Mouse (Mus musculus) left cerebral cortex, adult 2 months (tissue): ENCODE data around the gene Zfp788. TPM values are rescaled to one million over a fixed set of nuclear protein-coding genes. Genes with fewer than 3 reads are reported as not detected.
"Not testable (repeated sequence)": the region's sequence is repeated elsewhere in the genome, so short reads cannot be mapped to it uniquely, and the experiment has no call there.

Source experiments
- DNase-seq, 2 experiments: peaks; one replicate each; pipeline ENCODE4 v3.0.0; 2021 to 2022; ENCODE audit warnings: low spot score in 2 of 2, mixed read lengths in 1 of 2; ENCODE audit errors: extremely low spot score in 1 of 2
- H3K27ac ChIP-seq: fragments of 200-600 bp; 2 replicates; pipeline ENCODE4 v1.8.1; 2022
- H3K4me3 ChIP-seq: fragments of 200-600 bp; 2 replicates; pipeline ENCODE4 v1.8.1; 2022
- CTCF ChIP-seq: fragments of 200-600 bp; IDR thresholded peaks from 2 replicates; pipeline ENCODE4 v1.8.1; 2022; ENCODE audit warnings: antibody characterized with exemption, mild to moderate bottlenecking, moderate library complexity
- intact Hi-C: fragments of 180-260 bp; cut with DNase I; formaldehyde crosslinking; loops from one replicate; pipeline ENCODE4 v1.15.1; 2025
- long read RNA-seq, 2 experiments: library from polyadenylated mRNA; stranded (forward); transcript quantifications; one replicate each; pipeline ENCODE4 v2.0.0; 2021; ENCODE audit warnings: borderline mapping rate in 2 of 2
- total RNA-seq, 2 experiments: library from RNA; stranded (reverse); gene quantifications; 2 replicates each; pipeline ENCODE4 v1.2.3; 2021

Gene Zfp788
- total RNA-seq, result 10 to 100 TPM; 35.1 to 35.6 TPM
- long read RNA-seq, experiment 1, transcript Zfp788-201 (4 exons, 3,058 nt), result major isoform, 5 of 17 reads
- long read RNA-seq, experiment 1, partial matches to known transcripts, result 0 of 17 reads
- long read RNA-seq, experiment 1, other reads (novel, unspliced or antisense), result 10 of 17 reads
- long read RNA-seq, experiment 2, partial matches to known transcripts, result 1 of 13 reads
- long read RNA-seq, experiment 2, other reads (novel, unspliced or antisense), result 9 of 13 reads

GRCm38 (mm10) chr7:41632409-41633220, at the start of gene Zfp788:
Gene Zfp788 (plus strand): TSS chr7:41633203.
- peak; percentile 93 to 95 for DNase-seq
- Histone ChIP-seq H3K27ac (peak within 1 kb of the TSS; percentile 99), H3K4me3 (peak within 1 kb of the TSS; percentile 97)
- peak; percentile 67 for TF ChIP-seq CTCF
- intact Hi-C loops, result loop anchor here (1.0 kb wide), 3 partner anchors 33 to 239 kb away; partner anchors contain the start of genes 2610021A01Rik, AI987944, AW146154 and Gm20449

GRCm38 (mm10) chr7:41587831-41588230, 45.2 kb upstream of the Zfp788 start:
- H3K4me3 ChIP-seq, H3K27ac ChIP-seq, intact Hi-C loops, DNase-seq: not testable (repeated sequence)

- intact Hi-C loops, result loop anchor here (1.0 kb wide), 2 partner anchors 34 to 99 kb away; partner anchors contain the start of genes AW146154 and Gm20449
- no peak for DNase-seq
- Histone ChIP-seq H3K27ac (peak overlapping the region; percentile 70), H3K4me3 (peak overlapping the region; percentile 74)
- no peak for TF ChIP-seq CTCF
Measured at GRCm38 (mm10) chr7:41598615-41599014, 34.4 kb upstream of the Zfp788 start.

- Histone ChIP-seq H3K27ac (peak within 1 kb of the TSS; percentile 70), H3K4me3 (peak within 1 kb of the TSS; percentile 74)
- intact Hi-C loops, result loop anchor here (1.0 kb wide), 2 partner anchors 33 to 100 kb away; partner anchors contain the start of genes AW146154 and Gm20449
- no peak; the same call in 1 of the 2 replicates for TF ChIP-seq CTCF
- peak; percentile 89 to 92 for DNase-seq
Measured at GRCm38 (mm10) chr7:41599034-41599813, 33.8 kb upstream of the Zfp788 start, which contains the start of gene 2610021A01Rik. Gene 2610021A01Rik (plus strand): TSS chr7:41599230.

- no peak for DNase-seq
- intact Hi-C loops, result loop anchor here (1.0 kb wide), 2 partner anchors 32 to 101 kb away; partner anchors contain the start of genes AW146154 and Gm20449
- peak; percentile 31 for TF ChIP-seq CTCF
- H3K4me3 ChIP-seq, result peak overlapping the region; percentile 74
- H3K27ac ChIP-seq, result no peak overlapping the region
Measured at GRCm38 (mm10) chr7:41599932-41600548, 33.0 kb upstream of the Zfp788 start.

- no peak for DNase-seq
- Histone ChIP-seq H3K4me3 (no peak overlapping the region), H3K27ac (no peak overlapping the region)
- intact Hi-C loops, result no loop called here
- TF ChIP-seq CTCF, result no peak
Measured at GRCm38 (mm10) chr7:41611654-41612053, 21.3 kb upstream of the Zfp788 start.

- H3K27ac ChIP-seq, intact Hi-C loops, DNase-seq, H3K4me3 ChIP-seq: not testable (repeated sequence)
Measured at GRCm38 (mm10) chr7:41616241-41616640, 16.8 kb upstream of the Zfp788 start.

- Histone ChIP-seq H3K27ac (peak overlapping the region; percentile 99), H3K4me3 (peak overlapping the region; percentile 97)
- no peak; the same call in 1 of the 2 replicates for TF ChIP-seq CTCF
- intact Hi-C loops, result loop anchor here (1.0 kb wide), 1 partner anchor 240 kb away; the partner anchor contains the start of gene AI987944
- peak; percentile 85 to 90 for DNase-seq
Measured at GRCm38 (mm10) chr7:41633221-41633984, 400 bp downstream of the Zfp788 start.

- H3K4me3 ChIP-seq, H3K27ac ChIP-seq, DNase-seq, intact Hi-C loops: not testable (repeated sequence)
Measured at GRCm38 (mm10) chr7:41674326-41674725, 41.3 kb downstream of the Zfp788 start.

Other genes starting within 250 kb of the Zfp788 start
- 1 to 10 TPM; 9.5 to 9.6 TPM for gene AI987944, start 239.8 kb upstream of the Zfp788 start, total RNA-seq
- under 1 TPM; 0.36 to 0.56 TPM for gene Vmn2r57, start 184.5 kb upstream of the Zfp788 start, total RNA-seq
- under 1 TPM; 0.11 to 0.30 TPM for gene Gm20449, start 133.8 kb upstream of the Zfp788 start, total RNA-seq
- 1 to 10 TPM; 8.6 to 8.7 TPM for gene AW146154, start 133.3 kb upstream of the Zfp788 start, total RNA-seq
- not detected for gene Gm6871, start 59.5 kb upstream of the Zfp788 start, total RNA-seq
- 10 to 100 TPM; 30.4 to 34.1 TPM for gene 2610021A01Rik, start 34.0 kb upstream of the Zfp788 start, total RNA-seq
- not detected for gene Vmn2r58, start 239.5 kb downstream of the Zfp788 start, total RNA-seq